Mouse (Mus musculus) cortical plate, adult 2 months (tissue): Measurements from ENCODE around the gene Mycbp2. TPM values are rescaled to one million over a fixed set of nuclear protein-coding genes. Genes with fewer than 3 reads are reported as not detected.

ENCODE experiments used
- H3K27ac ChIP-seq: fragments of 200-500 bp; 2 replicates; pipeline ENCODE4 v1.5.1; 2012; ENCODE audit warnings: low read length, control low read depth, inconsistent platforms; ENCODE audit not compliant: insufficient read depth
- H3K4me1 ChIP-seq: fragments of 200-500 bp; 2 replicates; pipeline ENCODE4 v1.6.1; 2011; ENCODE audit warnings: low read length; ENCODE audit not compliant: control insufficient read depth, insufficient read depth
- H3K4me3 ChIP-seq: fragments of 200-500 bp; 2 replicates; pipeline ENCODE4 v1.5.1; 2011; ENCODE audit warnings: mild to moderate bottlenecking, low read length, control low read depth; ENCODE audit not compliant: insufficient read depth
- CTCF ChIP-seq: fragments of 200-500 bp; IDR thresholded peaks from 2 replicates; pipeline ENCODE4 v1.5.1; 2011; ENCODE audit warnings: mild to moderate bottlenecking, control low read depth, low read length; ENCODE audit not compliant: insufficient read depth; ENCODE audit errors: extremely low read depth
- POLR2A ChIP-seq: fragments of 200-500 bp; IDR thresholded peaks from 2 replicates; pipeline ENCODE4 v1.6.1; 2011; ENCODE audit warnings: mild to moderate bottlenecking, low read length, control low read depth; ENCODE audit not compliant: insufficient read depth; ENCODE audit errors: extremely low read depth
- polyA plus RNA-seq: library from polyadenylated mRNA; depleted of rRNA; stranded (reverse); fragments of >200 nt; gene quantifications from 2 replicates; pipeline ENCODE4 v1.2.3, GENCODE M21; 2012

Gene Mycbp2
- polyA plus RNA-seq, 1 experiment: 129 TPM

GRCm38 (mm10) chr14:103276667-103277066, 69.9 kb downstream of the Mycbp2 start:
- TF ChIP-seq POLR2A (no peak), CTCF (no peak)
- Histone ChIP-seq H3K4me3 (no peak overlapping the region), H3K4me1 (no peaks in the 10 kb centered on the region), H3K27ac (no peak overlapping the region)

- Histone ChIP-seq H3K4me3 (no peak overlapping the region), H3K4me1 (no peaks in the 10 kb centered on the region), H3K27ac (no peak overlapping the region)
- no peak for TF ChIP-seq CTCF
- no peak for TF ChIP-seq POLR2A
Measured at GRCm38 (mm10) chr14:103260437-103260836, 86.2 kb downstream of the Mycbp2 start.

GRCm38 (mm10) chr14:103258745-103259144, 87.9 kb downstream of the Mycbp2 start:
- Histone ChIP-seq H3K4me1 (no peaks in the 10 kb centered on the region; the same call in 1 of the 2 replicates), H3K4me3 (no peak overlapping the region), H3K27ac (no peak overlapping the region)
- TF ChIP-seq POLR2A: no peak

- H3K27ac ChIP-seq: no peak overlapping the region
Measured at GRCm38 (mm10) chr14:103256866-103257265, 89.7 kb downstream of the Mycbp2 start.

GRCm38 (mm10) chr14:103254311-103254710, 92.3 kb downstream of the Mycbp2 start:
- no peak overlapping the region for H3K4me3 ChIP-seq
- peaks cover 2% of the 10 kb centered on the region; the same call in 1 of the 2 replicates for H3K4me1 ChIP-seq
- no peak for TF ChIP-seq CTCF
- TF ChIP-seq POLR2A: no peak
- no peak overlapping the region for H3K27ac ChIP-seq

More at GRCm38 (mm10) chr14:103256866-103257265, 89.7 kb downstream of the Mycbp2 start:
- Histone ChIP-seq H3K4me1 (no peaks in the 10 kb centered on the region; the same call in 1 of the 2 replicates), H3K4me3 (no peak overlapping the region)
- TF ChIP-seq CTCF (no peak), POLR2A (no peak)

GRCm38 (mm10) chr14:103242020-103242419, 104.6 kb downstream of the Mycbp2 start:
- Histone ChIP-seq H3K4me3 (no peak overlapping the region), H3K4me1 (no peaks in the 10 kb centered on the region), H3K27ac (no peak overlapping the region)
- TF ChIP-seq POLR2A: no peak
- TF ChIP-seq CTCF: no peak

- no peak for TF ChIP-seq POLR2A
- TF ChIP-seq CTCF: no peak
- Histone ChIP-seq H3K27ac (no peak overlapping the region), H3K4me3 (no peak overlapping the region), H3K4me1 (peaks cover 1% of the 10 kb centered on the region; the same call in 1 of the 2 replicates)
Measured at GRCm38 (mm10) chr14:103234770-103235169, 111.8 kb downstream of the Mycbp2 start.

GRCm38 (mm10) chr14:103233640-103234593, 112.7 kb downstream of the Mycbp2 start:
- Histone ChIP-seq H3K27ac (no peak overlapping the region), H3K4me1 (peaks cover 1% of the 10 kb centered on the region; the same call in 1 of the 2 replicates), H3K4me3 (no peak overlapping the region)
- TF ChIP-seq CTCF (no peak), POLR2A (no peak)

- Histone ChIP-seq H3K4me1 (no peaks in the 10 kb centered on the region), H3K27ac (no peak overlapping the region), H3K4me3 (no peak overlapping the region)
- TF ChIP-seq CTCF (no peak), POLR2A (no peak)
Measured at GRCm38 (mm10) chr14:103222356-103222755, 124.3 kb downstream of the Mycbp2 start.

GRCm38 (mm10) chr14:103221751-103222150, 124.9 kb downstream of the Mycbp2 start:
- no peak for TF ChIP-seq POLR2A
- TF ChIP-seq CTCF: no peak
- Histone ChIP-seq H3K4me3 (no peak overlapping the region), H3K4me1 (no peaks in the 10 kb centered on the region), H3K27ac (no peak overlapping the region)

GRCm38 (mm10) chr14:103216331-103216730, 130.3 kb downstream of the Mycbp2 start:
- TF ChIP-seq CTCF: no peak
- TF ChIP-seq POLR2A: no peak
- Histone ChIP-seq H3K4me1 (no peaks in the 10 kb centered on the region), H3K27ac (no peak overlapping the region), H3K4me3 (no peak overlapping the region)
